Mouse (Mus musculus): ENCODE results near the gene Fam178b. TPM values are rescaled to one million over a fixed set of nuclear protein-coding genes. Genes with fewer than 3 reads are reported as not detected.

Fam178b gene
- total and polyA plus RNA-seq, 3 experiments, result not detected

- H3K9me3 ChIP-seq (replicated peaks), result no peaks in the 10 kb centered on the region
- no peaks in the 10 kb centered on the region for H3K36me3 ChIP-seq (replicated peaks)
- no peak for ATAC-seq (ENCODE audit: extremely low read depth, insufficient number of reproducible peaks, low FRiP score, poor library complexity, severe bottlenecking)
- TF ChIP-seq GATA1 (IDR thresholded peaks at IDR 0.05; ENCODE audit: borderline replicate concordance, low read length) (no peak), POLR2AphosphoS5 (IDR thresholded peaks at IDR 0.05; ENCODE audit: insufficient replicate concordance, low read depth, low read length) (no peak), CTCF (IDR thresholded peaks at IDR 0.05; ENCODE audit: low read depth, low read length) (no peak), TAL1 (conservative IDR thresholded peaks at IDR 0.05; ENCODE audit: low read depth, low read length) (no peak), GATA2 (IDR thresholded peaks at IDR 0.05; ENCODE audit: borderline replicate concordance, low read depth, low read length) (no peak)
- H3K27me3 ChIP-seq (ENCODE audit: insufficient read depth, low read length), result peaks cover 20% of the 10 kb centered on the region
- H3K4me3 ChIP-seq (ENCODE audit: low read depth, low read length), result no peak overlapping the region
- no peak for DNase-seq (ENCODE audit: low spot score)
- peaks cover 12% of the 10 kb centered on the region for H3K4me1 ChIP-seq (ENCODE audit: insufficient read depth, low read depth, low read length)
Measured at GRCm38 (mm10) chr1:36665165-36665723, 17.7 kb downstream of the Fam178b start.

GRCm38 (mm10) chr1:36664457-36664856 lies 18.5 kb downstream of the Fam178b start:
- Histone ChIP-seq H3K9me3 (replicated peaks) (no peaks in the 10 kb centered on the region), H3K27me3 (ENCODE audit: insufficient read depth, low read length) (peaks cover 13% of the 10 kb centered on the region), H3K4me3 (ENCODE audit: low read depth, low read length) (no peak overlapping the region), H3K4me1 (ENCODE audit: insufficient read depth, low read depth, low read length) (peaks cover 12% of the 10 kb centered on the region), H3K36me3 (replicated peaks) (no peaks in the 10 kb centered on the region)
- DNase-seq (ENCODE audit: low spot score), result no peak
- ATAC-seq (ENCODE audit: extremely low read depth, insufficient number of reproducible peaks, low FRiP score, poor library complexity, severe bottlenecking), result no peak
- TF ChIP-seq POLR2AphosphoS5 (IDR thresholded peaks at IDR 0.05; ENCODE audit: insufficient replicate concordance, low read depth, low read length), result no peak
- TF ChIP-seq GATA2 (IDR thresholded peaks at IDR 0.05; ENCODE audit: borderline replicate concordance, low read depth, low read length), result no peak
- TF ChIP-seq TAL1 (conservative IDR thresholded peaks at IDR 0.05; ENCODE audit: low read depth, low read length), result no peak
- no peak for TF ChIP-seq CTCF (IDR thresholded peaks at IDR 0.05; ENCODE audit: low read depth, low read length)
- TF ChIP-seq GATA1 (IDR thresholded peaks at IDR 0.05; ENCODE audit: borderline replicate concordance, low read length), result no peak

DNA sequence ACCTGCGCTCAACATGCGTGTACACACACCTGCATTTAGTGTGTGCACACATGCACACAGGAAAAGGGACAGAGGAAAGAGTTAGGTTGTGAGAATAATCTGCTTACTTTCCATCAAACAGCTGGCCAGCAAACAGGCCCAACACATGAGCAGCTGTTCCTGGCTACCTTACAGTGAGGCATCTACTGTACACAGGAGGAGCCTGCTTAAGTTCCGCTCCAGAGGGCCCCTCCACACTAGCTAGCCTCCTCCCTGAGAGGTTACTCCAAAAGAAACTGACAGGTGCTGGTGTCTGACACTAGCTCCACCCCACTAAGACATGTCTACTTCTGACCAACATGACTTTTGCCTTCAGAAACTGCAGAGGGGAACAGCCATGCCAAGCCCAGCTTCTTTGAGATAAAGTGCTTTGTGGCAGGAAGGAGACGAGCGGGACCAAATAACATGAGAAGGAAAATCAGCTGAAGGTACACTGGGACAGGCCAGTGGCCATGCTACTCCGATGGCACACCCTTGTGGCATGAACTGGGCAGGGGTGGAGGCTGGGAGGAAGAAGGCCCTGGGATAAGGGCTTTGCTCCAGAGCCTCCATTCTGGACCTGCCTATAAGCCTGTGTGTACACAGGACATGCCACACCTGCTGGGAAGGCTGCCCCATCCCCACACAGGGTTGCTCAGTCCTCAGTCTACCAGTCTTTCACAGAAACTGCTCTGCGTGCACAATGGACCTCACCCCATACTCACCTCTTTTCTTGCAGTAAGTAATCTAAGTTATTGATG lies 24.2 kb downstream of the Fam178b start:
- DNase-seq (ENCODE audit: low spot score) (no peak), ATAC-seq (ENCODE audit: extremely low read depth, insufficient number of reproducible peaks, low FRiP score, poor library complexity, severe bottlenecking) (no peak)
- H3K4me3 ChIP-seq (ENCODE audit: low read depth, low read length), result no peak overlapping the region
- no peaks in the 10 kb centered on the region for H3K36me3 ChIP-seq (replicated peaks)
- peaks cover 17% of the 10 kb centered on the region for H3K27me3 ChIP-seq (ENCODE audit: insufficient read depth, low read length)
- H3K4me1 ChIP-seq (ENCODE audit: insufficient read depth, low read depth, low read length), result no peaks in the 10 kb centered on the region
- TF ChIP-seq TAL1 (conservative IDR thresholded peaks at IDR 0.05; ENCODE audit: low read depth, low read length) (no peak), GATA2 (IDR thresholded peaks at IDR 0.05; ENCODE audit: borderline replicate concordance, low read depth, low read length) (no peak), CTCF (IDR thresholded peaks at IDR 0.05; ENCODE audit: low read depth, low read length) (no peak), POLR2AphosphoS5 (IDR thresholded peaks at IDR 0.05; ENCODE audit: insufficient replicate concordance, low read depth, low read length) (no peak), GATA1 (IDR thresholded peaks at IDR 0.05; ENCODE audit: borderline replicate concordance, low read length) (no peak)
- H3K9me3 ChIP-seq (replicated peaks), result no peaks in the 10 kb centered on the region

DNA sequence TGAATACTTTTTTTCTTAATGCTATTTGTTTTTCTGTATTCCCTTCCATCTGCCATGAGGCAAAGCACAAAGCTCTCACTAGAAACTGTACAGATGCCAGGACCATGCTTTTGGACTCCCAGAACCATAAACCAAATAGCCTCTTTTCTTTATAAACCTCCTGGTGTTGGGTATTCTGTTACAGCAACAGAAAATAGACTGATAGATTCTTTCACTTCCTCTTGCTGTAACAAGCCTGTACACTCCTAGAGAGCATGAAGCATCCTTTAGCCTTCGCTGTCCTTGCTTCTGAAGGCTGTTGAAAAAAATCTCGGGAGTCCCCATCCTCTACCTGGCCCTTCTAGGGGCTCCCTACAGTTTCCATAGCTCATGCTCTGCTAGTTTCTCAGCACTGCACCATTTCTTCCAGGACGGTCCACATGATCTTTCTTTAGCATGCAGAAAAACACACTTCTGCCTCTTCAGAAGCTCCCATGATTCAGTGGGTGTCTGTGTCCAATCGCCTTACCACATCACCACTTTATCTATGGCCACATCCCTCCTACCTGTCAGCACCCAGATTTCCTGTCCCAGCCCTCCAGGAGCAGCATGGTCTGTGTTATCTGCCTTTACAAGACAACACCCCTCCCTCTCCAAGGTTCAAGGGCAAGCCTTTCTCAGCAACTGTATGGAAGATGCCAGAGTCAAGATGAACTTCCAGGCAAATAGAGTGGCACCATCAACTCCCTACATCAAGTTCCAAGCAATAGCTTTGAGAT lies 25.1 kb downstream of the Fam178b start:
- no peak for DNase-seq (ENCODE audit: low spot score)
- no peaks in the 10 kb centered on the region for H3K36me3 ChIP-seq (replicated peaks)
- no peak overlapping the region for H3K4me3 ChIP-seq (ENCODE audit: low read depth, low read length)
- H3K9me3 ChIP-seq (replicated peaks), result no peaks in the 10 kb centered on the region
- peaks cover 17% of the 10 kb centered on the region for H3K27me3 ChIP-seq (ENCODE audit: insufficient read depth, low read length)
- H3K4me1 ChIP-seq (ENCODE audit: insufficient read depth, low read depth, low read length), result no peaks in the 10 kb centered on the region
- TF ChIP-seq TAL1 (conservative IDR thresholded peaks at IDR 0.05; ENCODE audit: low read depth, low read length) (no peak), GATA1 (IDR thresholded peaks at IDR 0.05; ENCODE audit: borderline replicate concordance, low read length) (no peak), GATA2 (IDR thresholded peaks at IDR 0.05; ENCODE audit: borderline replicate concordance, low read depth, low read length) (no peak), POLR2AphosphoS5 (IDR thresholded peaks at IDR 0.05; ENCODE audit: insufficient replicate concordance, low read depth, low read length) (no peak), CTCF (IDR thresholded peaks at IDR 0.05; ENCODE audit: low read depth, low read length) (no peak)
- ATAC-seq (ENCODE audit: extremely low read depth, insufficient number of reproducible peaks, low FRiP score, poor library complexity, severe bottlenecking), result no peak

GRCm38 (mm10) chr1:36656233-36656632 lies 26.8 kb downstream of the Fam178b start:
- no peak for ATAC-seq (ENCODE audit: extremely low read depth, insufficient number of reproducible peaks, low FRiP score, poor library complexity, severe bottlenecking)

GRCm38 (mm10) chr1:36655039-36655438 lies 27.9 kb downstream of the Fam178b start:
- H3K27me3 ChIP-seq (ENCODE audit: insufficient read depth, low read length), result peaks cover 23% of the 10 kb centered on the region
- no peak overlapping the region for H3K4me3 ChIP-seq (ENCODE audit: low read depth, low read length)
- H3K4me1 ChIP-seq (ENCODE audit: insufficient read depth, low read depth, low read length), result no peaks in the 10 kb centered on the region
- DNase-seq (ENCODE audit: low spot score) (no peak), ATAC-seq (ENCODE audit: extremely low read depth, insufficient number of reproducible peaks, low FRiP score, poor library complexity, severe bottlenecking) (no peak)
- no peaks in the 10 kb centered on the region for H3K36me3 ChIP-seq (replicated peaks)
- TF ChIP-seq GATA2 (IDR thresholded peaks at IDR 0.05; ENCODE audit: borderline replicate concordance, low read depth, low read length) (no peak), POLR2AphosphoS5 (IDR thresholded peaks at IDR 0.05; ENCODE audit: insufficient replicate concordance, low read depth, low read length) (no peak), TAL1 (conservative IDR thresholded peaks at IDR 0.05; ENCODE audit: low read depth, low read length) (no peak), CTCF (IDR thresholded peaks at IDR 0.05; ENCODE audit: low read depth, low read length) (no peak), GATA1 (IDR thresholded peaks at IDR 0.05; ENCODE audit: borderline replicate concordance, low read length) (no peak)
- no peaks in the 10 kb centered on the region for H3K9me3 ChIP-seq (replicated peaks)

More at GRCm38 (mm10) chr1:36656233-36656632, 26.8 kb downstream of the Fam178b start:
- peaks cover 17% of the 10 kb centered on the region for H3K27me3 ChIP-seq (ENCODE audit: insufficient read depth, low read length)
- TF ChIP-seq GATA1 (IDR thresholded peaks at IDR 0.05; ENCODE audit: borderline replicate concordance, low read length) (no peak), POLR2AphosphoS5 (IDR thresholded peaks at IDR 0.05; ENCODE audit: insufficient replicate concordance, low read depth, low read length) (no peak), CTCF (IDR thresholded peaks at IDR 0.05; ENCODE audit: low read depth, low read length) (no peak)
- no peak for DNase-seq (ENCODE audit: low spot score)
- H3K4me1 ChIP-seq (ENCODE audit: insufficient read depth, low read depth, low read length), result no peaks in the 10 kb centered on the region
- no peaks in the 10 kb centered on the region for H3K9me3 ChIP-seq (replicated peaks)
- H3K36me3 ChIP-seq (replicated peaks), result no peaks in the 10 kb centered on the region
- H3K4me3 ChIP-seq (ENCODE audit: low read depth, low read length), result no peak overlapping the region

Measured in G1E (cell line).